Mouse (Mus musculus) CD4-positive, CD25-positive, alpha-beta regulatory T cell, adult 2 months (primary cell): ENCODE results near the gene Nucb1.
"Not testable (repeated sequence)": the region's sequence is repeated elsewhere in the genome, so short reads cannot be mapped to it uniquely, and the experiment has no call there.

Source experiments
- DNase-seq: peaks from one replicate; pipeline ENCODE4 v3.0.0-alpha.2; 2012; ENCODE audit warnings: low read depth, low spot score

Gene Nucb1

GRCm38 (mm10) chr7:45524841-45525621 is 14.8 kb upstream of the Nucb1 start:
- peak; percentile 54 for DNase-seq

GRCm38 (mm10) chr7:45523678-45524170 is 13.5 kb upstream of the Nucb1 start:
- DNase-seq = peak; percentile 43

GRCm38 (mm10) chr7:45522957-45523676 is 12.9 kb upstream of the Nucb1 start:
- DNase-seq = peak; percentile 51

GRCm38 (mm10) chr7:45522194-45522752 is 12.1 kb upstream of the Nucb1 start:
- peak; percentile 48 for DNase-seq

GRCm38 (mm10) chr7:45521728-45522184 is 11.6 kb upstream of the Nucb1 start:
- DNase-seq = peak; percentile 96

GRCm38 (mm10) chr7:45520605-45521004 is 10.4 kb upstream of the Nucb1 start:
- DNase-seq = no peak

- DNase-seq = peak; percentile 36
Observed at GRCm38 (mm10) chr7:45519345-45520120, 9.3 kb upstream of the Nucb1 start.

GRCm38 (mm10) chr7:45518618-45519017 is 8.4 kb upstream of the Nucb1 start:
- DNase-seq = no peak

- not testable (repeated sequence) for DNase-seq
Observed at GRCm38 (mm10) chr7:45516846-45517245, 6.6 kb upstream of the Nucb1 start.

GRCm38 (mm10) chr7:45515436-45515835 is 5.2 kb upstream of the Nucb1 start:
- no peak for DNase-seq

- DNase-seq = no peak
Observed at GRCm38 (mm10) chr7:45514411-45514810, 4.2 kb upstream of the Nucb1 start.

GRCm38 (mm10) chr7:45509181-45509882 is 874 bp downstream of the Nucb1 start:
- DNase-seq = no peak

GRCm38 (mm10) chr7:45508561-45508960 is 1.6 kb downstream of the Nucb1 start:
- no peak for DNase-seq

GRCm38 (mm10) chr7:45507583-45507982 is 2.6 kb downstream of the Nucb1 start:
- no peak for DNase-seq

GRCm38 (mm10) chr7:45498427-45498826 is 11.8 kb downstream of the Nucb1 start:
- no peak for DNase-seq

GRCm38 (mm10) chr7:45494548-45494947 is 15.7 kb downstream of the Nucb1 start:
- no peak for DNase-seq

GRCm38 (mm10) chr7:45492951-45493350 is 17.3 kb downstream of the Nucb1 start:
- DNase-seq = no peak

- no peak for DNase-seq
Observed at GRCm38 (mm10) chr7:45492225-45492844, 17.9 kb downstream of the Nucb1 start.

GRCm38 (mm10) chr7:45491264-45491663 is 18.9 kb downstream of the Nucb1 start:
- no peak for DNase-seq

- DNase-seq = no peak
Observed at GRCm38 (mm10) chr7:45490822-45491221, 19.4 kb downstream of the Nucb1 start.
